Mouse (Mus musculus) CH12F3 (cell line): ENCODE results near the gene Pgm3.

ENCODE experiments used
- in situ Hi-C: fragments of 300-500 bp; cut with MboI; formaldehyde crosslinking; loops from 2 replicates; pipeline ENCODE4 v1.14.3; 2020; ENCODE audit warnings: low sequenced_read_pairs

Pgm3 gene

GRCm38 (mm10) chr9:86570946-86571345 is 696 bp downstream of the Pgm3 start:
- in situ Hi-C loops = loop anchor here (10.0 kb wide), 1 partner anchor 106 kb away; the partner anchor contains the start of genes Dop1a and Ube2cbp

DNA sequence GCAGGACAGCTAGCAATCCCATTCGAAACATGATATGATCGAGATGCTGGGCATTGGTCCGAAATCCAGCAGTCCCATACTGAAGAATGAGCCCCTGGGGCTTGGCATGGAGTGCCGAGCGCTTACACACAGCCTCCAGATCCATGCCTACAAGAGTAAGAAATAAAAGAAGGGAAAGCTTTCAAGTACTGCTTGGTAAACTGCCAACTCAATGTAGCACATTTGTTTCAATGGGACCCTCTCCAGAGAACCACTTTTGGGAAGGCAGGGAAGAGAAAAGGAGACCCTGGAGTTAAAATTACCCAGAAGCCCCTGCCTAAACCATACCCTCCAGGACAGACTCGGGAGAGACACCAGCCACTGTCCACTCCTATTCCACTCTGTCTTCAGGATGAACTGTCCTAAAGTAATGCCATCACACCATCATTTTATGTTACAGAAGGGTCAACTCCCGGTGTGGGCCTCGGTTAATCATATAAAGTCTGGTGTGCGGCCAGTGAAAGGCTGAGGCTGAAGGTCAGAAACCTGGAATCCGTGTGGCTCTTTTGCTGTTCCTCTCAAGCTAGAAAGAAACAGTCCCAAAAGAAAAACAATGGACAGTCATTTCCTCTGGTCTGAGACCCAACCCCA is 1.3 kb downstream of the Pgm3 start:
- in situ Hi-C loops = loop anchor here (10.0 kb wide), 1 partner anchor 106 kb away; the partner anchor contains the start of genes Dop1a and Ube2cbp

GRCm38 (mm10) chr9:86569314-86569910 is 2.2 kb downstream of the Pgm3 start:
- in situ Hi-C loops = no loop called here

DNA sequence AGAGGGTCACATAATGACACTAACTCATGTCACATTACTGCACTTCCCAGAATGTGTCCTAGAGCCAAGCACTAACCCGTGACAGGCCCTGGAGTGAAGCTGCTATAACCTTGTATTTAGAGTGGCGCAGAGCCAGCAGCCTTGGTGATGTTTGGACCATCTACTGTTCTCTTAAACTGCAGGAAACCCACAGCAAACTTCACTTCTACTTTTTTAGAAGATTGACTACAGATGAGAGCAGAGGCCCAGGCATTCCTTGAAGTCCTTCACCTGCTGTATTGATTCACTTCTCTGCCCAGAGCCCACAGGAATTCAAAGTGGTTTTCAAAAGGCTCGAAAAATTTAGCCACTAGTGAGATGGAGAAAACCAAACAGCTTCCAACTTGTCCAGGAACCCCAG is 11.1 kb downstream of the Pgm3 start:
- in situ Hi-C loops = no loop called here

- in situ Hi-C loops = no loop called here
These were observed 17.0 kb downstream of the Pgm3 start for GRCm38 (mm10) chr9:86554641-86555040.

DNA sequence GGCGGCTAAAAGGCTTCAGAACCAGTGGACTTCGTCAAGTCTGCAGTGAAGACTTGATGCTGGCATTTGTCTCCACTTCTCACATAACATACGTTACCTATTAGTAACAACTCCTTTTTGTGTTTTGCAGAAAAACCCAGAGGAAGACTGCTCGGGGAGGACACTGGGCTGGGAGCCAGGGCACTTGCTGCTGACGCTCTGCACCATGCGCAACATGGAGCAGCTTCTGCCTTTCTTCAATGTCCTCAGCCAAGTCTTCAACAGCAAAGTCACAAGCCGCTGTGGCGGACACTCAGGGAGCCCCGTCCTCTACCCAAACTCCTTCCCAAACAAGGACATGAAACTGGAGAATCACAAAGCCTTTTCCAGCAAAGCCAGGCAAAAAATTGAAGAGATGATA is 17.8 kb downstream of the Pgm3 start:
- in situ Hi-C loops = no loop called here

DNA sequence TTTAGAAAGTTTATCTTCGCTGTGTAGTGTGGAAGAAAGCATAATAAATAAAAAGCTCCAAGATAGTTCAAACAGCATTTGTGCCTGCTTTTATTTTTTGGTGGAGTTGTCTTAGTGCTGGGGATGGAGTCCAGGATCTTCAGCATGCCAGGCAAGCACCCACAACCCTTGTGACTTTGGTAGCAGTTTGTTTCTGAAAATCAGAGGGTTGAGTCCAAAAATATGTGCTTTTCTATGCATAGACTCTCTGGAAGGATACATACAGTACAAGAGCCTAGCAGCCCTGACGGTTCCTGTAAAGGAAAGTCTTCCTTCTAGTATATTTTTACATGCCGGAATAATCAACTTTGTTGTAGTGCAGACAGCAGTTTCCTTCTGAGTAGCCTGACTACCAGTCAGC is 20.9 kb downstream of the Pgm3 start:
- in situ Hi-C loops = no loop called here

- in situ Hi-C loops = no loop called here
These were observed 21.9 kb downstream of the Pgm3 start for GRCm38 (mm10) chr9:86549637-86550162.

GRCm38 (mm10) chr9:86544559-86544958 is 27.1 kb downstream of the Pgm3 start:
- in situ Hi-C loops = no loop called here

GRCm38 (mm10) chr9:86543451-86543850 is 28.2 kb downstream of the Pgm3 start:
- in situ Hi-C loops = no loop called here

DNA sequence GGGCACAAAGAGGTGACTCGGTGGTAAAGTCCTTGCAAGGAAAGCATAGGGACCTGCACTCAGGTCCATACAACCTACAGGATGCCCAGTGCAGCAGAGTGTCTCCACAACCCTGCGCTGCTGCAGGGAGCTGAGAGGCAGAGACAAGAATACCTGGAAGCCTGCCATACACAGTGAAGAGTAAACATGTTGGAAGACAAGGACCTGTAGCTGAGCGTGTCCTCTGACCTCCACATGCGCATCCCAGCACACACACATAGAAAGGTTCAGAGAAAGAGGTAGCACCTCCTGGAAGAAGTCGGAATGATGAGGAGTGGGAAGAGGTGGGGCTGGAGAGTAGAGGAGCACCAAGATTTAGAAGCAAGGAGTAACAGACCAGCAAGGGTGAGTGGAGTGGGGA is 37.6 kb downstream of the Pgm3 start:
- in situ Hi-C loops = no loop called here

GRCm38 (mm10) chr9:86525600-86525999 is 46.0 kb downstream of the Pgm3 start:
- in situ Hi-C loops = no loop called here

DNA sequence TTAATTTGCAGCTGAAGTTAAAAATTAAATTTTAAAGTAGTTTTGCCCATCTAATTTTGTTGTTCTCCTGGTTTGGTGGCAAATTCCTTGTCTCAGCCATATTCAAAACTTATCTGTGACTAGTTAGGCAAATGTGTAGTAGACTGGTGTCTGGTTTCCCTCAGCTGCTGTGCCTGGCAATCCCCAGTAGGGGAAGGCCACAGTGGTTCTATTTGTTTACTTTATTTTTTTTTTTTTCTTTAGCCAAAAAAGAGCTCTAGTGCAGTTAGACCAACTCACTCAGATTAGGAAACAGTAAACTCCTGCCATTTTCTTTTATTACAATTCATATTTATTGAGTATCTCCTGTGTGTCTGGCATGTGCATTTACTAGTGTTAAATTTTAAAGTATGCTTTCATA is 49.3 kb downstream of the Pgm3 start:
- in situ Hi-C loops = no loop called here

- in situ Hi-C loops = no loop called here
These were observed 56.8 kb downstream of the Pgm3 start for GRCm38 (mm10) chr9:86514798-86515197.

DNA sequence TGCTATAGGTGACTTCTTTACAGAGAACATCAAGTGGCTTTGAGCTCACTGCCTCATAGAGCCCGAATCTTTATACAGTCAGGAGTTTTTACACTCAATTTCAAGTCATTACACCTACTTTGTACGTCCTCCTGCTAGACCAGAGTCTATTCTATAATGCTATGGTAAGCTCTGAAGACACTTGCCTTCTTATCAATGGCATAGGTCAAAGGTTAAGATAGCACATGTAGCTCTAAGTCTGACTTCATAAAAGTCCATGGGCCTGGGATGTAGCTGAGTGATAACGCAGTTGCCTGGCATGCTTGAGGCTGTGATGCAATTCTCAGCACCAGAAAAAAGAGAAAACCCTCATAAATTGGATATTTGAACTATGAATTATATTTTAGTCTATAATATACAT is 57.3 kb downstream of the Pgm3 start:
- in situ Hi-C loops = no loop called here

DNA sequence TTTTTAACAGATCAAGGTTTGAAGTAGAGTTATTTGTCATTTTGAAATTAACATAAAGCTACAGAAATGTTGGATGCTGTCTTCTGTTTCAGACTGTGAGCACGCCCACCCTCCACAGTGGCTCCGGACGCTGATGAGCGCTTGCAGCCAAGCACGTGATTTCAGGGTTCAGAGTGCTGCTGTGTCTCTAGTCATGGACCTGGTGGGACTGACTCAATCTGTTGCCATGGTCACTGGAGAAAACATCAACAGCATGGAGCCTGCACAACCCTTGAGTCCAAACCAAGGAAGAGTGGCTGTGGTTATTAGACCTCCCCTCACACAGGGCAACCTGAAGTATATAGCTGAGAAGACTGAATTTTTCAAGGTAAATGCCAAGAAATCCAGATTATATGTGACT is 57.9 kb downstream of the Pgm3 start:
- in situ Hi-C loops = no loop called here

- in situ Hi-C loops = no loop called here
These were observed 64.2 kb downstream of the Pgm3 start for GRCm38 (mm10) chr9:86507437-86507836.
